Mouse (Mus musculus): Measurements from ENCODE around the gene Commd9. TPM values are rescaled to one million over a fixed set of nuclear protein-coding genes. Genes with fewer than 3 reads are reported as not detected.

Gene Commd9
- polyA plus RNA-seq, 1 experiment from 2014 or later: 65.6 TPM

DNA sequence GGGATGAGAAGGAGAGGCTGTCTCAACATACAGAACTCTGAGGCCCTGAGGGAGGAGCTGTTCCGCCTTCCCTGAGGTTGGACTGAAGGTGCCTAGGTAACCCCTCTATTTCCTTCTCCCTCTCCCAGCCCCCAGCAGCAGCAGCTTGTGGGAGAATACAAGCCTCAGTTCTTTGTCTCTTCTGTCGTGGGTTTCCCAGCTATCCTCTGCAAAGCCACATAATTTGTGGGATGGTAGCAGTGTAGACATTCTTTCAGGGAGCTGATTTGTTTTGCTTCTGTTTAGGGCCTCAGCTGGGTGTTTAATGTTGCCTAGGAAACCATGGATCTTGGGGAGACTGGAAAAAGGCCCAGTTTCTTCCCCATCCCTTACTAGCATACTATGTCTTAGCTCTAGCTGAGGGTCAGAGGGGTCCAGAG is 34.1 kb downstream of the Commd9 start:
- ATAC-seq (replicated peaks; ENCODE audit: low FRiP score): no peak
- H3K4me1 ChIP-seq: no peaks in the 10 kb centered on the region; the same call in 1 of the 2 replicates
- H3K27me3 ChIP-seq: no peaks in the 10 kb centered on the region
- H3K36me3 ChIP-seq: 0 out of 2 replicates have a peak, but pooled peaks cover 3% of the 10 kb centered on the region
- no peak overlapping the region for H3K9ac ChIP-seq
- no peak overlapping the region for H3K4me3 ChIP-seq (replicated peaks)
- no peak overlapping the region for H3K4me2 ChIP-seq
- no peaks in the 10 kb centered on the region for H3K9me3 ChIP-seq (replicated peaks)
- 45% methylated on average over 2 of the region's 2 CpGs for WGBS
- no peak overlapping the region for H3K27ac ChIP-seq

DNA sequence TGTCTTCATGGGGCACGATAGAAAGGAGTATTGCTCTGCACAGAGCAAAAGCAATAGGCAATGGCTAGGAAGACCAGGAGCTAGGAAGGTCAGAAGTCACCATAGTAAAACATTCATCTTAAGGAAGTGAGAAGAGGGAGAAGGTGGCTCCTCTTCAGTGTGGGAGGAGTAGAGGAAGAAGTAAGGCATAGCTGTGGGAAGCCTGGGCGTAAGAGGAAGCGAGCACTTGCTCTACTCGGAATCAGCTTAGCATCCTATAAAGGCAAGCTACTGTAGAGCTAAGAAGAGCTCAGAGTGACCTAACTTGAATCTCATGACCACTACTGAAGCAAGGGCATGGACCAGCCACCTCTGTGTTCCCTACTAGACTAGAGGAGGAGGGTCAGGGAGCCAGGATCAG is 36.3 kb downstream of the Commd9 start:
- Histone ChIP-seq H3K4me2 (no peak overlapping the region), H3K4me3 (replicated peaks) (no peak overlapping the region), H3K9ac (no peak overlapping the region)

DNA sequence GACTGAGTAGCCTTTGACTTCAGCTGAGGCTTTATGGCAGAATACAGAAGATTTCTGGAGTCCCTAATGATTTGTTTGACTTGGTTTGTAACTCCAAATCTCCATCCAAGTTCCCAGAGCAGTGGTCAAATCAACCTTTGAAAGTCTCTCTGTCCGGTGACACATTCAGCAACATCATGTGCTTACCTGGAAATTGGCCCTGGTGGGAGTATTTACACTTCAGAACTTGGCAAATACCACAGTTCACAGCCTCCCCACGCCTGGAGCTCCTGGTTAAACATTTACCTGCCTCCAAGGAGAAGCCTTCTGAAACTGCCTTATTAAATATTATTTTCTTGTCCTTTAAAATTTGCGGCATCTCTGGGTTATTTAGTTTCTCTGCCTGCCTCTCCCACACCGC is 37.1 kb downstream of the Commd9 start:
- H3K4me3 ChIP-seq (replicated peaks): no peak overlapping the region
- H3K27me3 ChIP-seq: no peaks in the 10 kb centered on the region
- H3K27ac ChIP-seq: no peak overlapping the region
- H3K4me2 ChIP-seq: no peak overlapping the region
- no peak overlapping the region for H3K9ac ChIP-seq
- WGBS: 67% methylated on average over 4 of the region's 4 CpGs
- H3K36me3 ChIP-seq: no peaks in the 10 kb centered on the region
- H3K9me3 ChIP-seq (replicated peaks): no peaks in the 10 kb centered on the region
- ATAC-seq (replicated peaks; ENCODE audit: low FRiP score): no peak
- H3K4me1 ChIP-seq: no peaks in the 10 kb centered on the region; the same call in 1 of the 2 replicates

More for the DNA sequence above, 36.3 kb downstream of the Commd9 start:
- Histone ChIP-seq H3K9me3 (replicated peaks) (no peaks in the 10 kb centered on the region), H3K4me1 (no peaks in the 10 kb centered on the region; the same call in 1 of the 2 replicates), H3K36me3 (no peaks in the 10 kb centered on the region), H3K27me3 (no peaks in the 10 kb centered on the region), H3K27ac (no peak overlapping the region)
- 88% methylated on average over 4 of the region's 4 CpGs for whole genome bisulfite sequencing
- no peak for ATAC-seq (replicated peaks; ENCODE audit: low FRiP score)

DNA sequence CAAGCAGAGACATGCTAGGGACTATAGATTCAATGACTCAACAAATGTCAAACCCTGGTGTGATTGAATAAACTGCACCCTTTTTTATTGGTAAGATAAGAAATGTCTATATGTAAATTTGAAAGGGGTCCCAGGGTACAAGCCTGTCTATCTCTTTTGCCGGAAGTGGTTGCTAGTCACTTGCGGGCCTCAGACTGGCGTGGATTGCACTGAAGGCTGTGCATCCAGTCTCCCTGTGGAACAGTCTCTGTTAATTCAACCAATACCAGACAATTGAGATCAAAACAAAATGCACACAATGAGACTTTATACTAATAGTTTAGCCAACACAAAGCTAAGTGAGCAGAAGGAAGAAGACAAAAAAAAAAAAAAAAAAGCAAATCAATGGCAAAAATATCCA is 39.1 kb downstream of the Commd9 start:
- Histone ChIP-seq H3K4me3 (replicated peaks) (no peak overlapping the region), H3K9ac (no peak overlapping the region), H3K4me1 (no peaks in the 10 kb centered on the region; the same call in 1 of the 2 replicates), H3K4me2 (no peak overlapping the region), H3K36me3 (no peaks in the 10 kb centered on the region), H3K27ac (no peak overlapping the region), H3K27me3 (no peaks in the 10 kb centered on the region), H3K9me3 (replicated peaks) (no peaks in the 10 kb centered on the region)
- WGBS: 93% methylated on average over 3 of the region's 3 CpGs
- ATAC-seq (replicated peaks; ENCODE audit: low FRiP score): no peak

DNA sequence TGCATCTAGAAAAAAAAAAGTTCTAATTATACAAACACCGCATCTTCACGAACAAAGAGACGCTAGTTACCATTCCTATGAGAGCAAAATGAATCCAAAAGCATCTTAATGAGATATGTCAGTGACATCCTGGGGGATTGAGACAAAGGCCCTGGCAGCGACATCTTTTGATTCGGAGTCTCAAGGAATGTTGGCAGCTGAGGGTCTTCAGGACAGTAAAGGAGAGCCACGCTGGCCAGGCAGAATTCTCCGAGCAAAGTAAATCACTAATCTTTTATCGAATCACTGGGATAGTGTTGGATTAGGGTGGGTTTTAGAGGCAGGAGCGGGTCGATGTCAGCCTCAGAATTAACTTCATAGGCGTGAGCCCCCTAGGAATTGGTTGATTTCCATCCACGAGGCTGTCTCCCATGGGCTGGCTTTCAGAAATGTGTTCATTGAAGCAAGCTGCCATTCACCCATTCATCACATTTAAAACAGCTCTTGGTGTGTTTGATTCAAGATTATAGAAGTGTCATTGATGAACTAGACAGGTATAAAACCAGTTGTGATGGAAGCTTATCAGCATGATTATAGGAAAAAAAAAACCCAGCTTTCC is 39.6 kb downstream of the Commd9 start:
- Histone ChIP-seq H3K4me3 (replicated peaks) (no peak overlapping the region), H3K9me3 (replicated peaks) (no peaks in the 10 kb centered on the region), H3K4me1 (no peaks in the 10 kb centered on the region; the same call in 1 of the 2 replicates), H3K4me2 (no peak overlapping the region), H3K9ac (no peak overlapping the region), H3K36me3 (no peaks in the 10 kb centered on the region), H3K27me3 (no peaks in the 10 kb centered on the region), H3K27ac (no peak overlapping the region)
- 88% methylated on average over 12 of the region's 12 CpGs for WGBS
- ATAC-seq (replicated peaks; ENCODE audit: low FRiP score): no peak

GRCm38 (mm10) chr2:101932169-101932936 is 46.3 kb downstream of the Commd9 start:
- ATAC-seq (replicated peaks; ENCODE audit: low FRiP score): no peak
- Histone ChIP-seq H3K9ac (no peak overlapping the region), H3K27me3 (no peaks in the 10 kb centered on the region), H3K4me2 (no peak overlapping the region), H3K4me3 (replicated peaks) (no peak overlapping the region), H3K4me1 (no peaks in the 10 kb centered on the region), H3K36me3 (no peaks in the 10 kb centered on the region), H3K27ac (no peak overlapping the region), H3K9me3 (replicated peaks) (no peaks in the 10 kb centered on the region)
- WGBS: 83% methylated on average over 14 of the region's 14 CpGs

DNA sequence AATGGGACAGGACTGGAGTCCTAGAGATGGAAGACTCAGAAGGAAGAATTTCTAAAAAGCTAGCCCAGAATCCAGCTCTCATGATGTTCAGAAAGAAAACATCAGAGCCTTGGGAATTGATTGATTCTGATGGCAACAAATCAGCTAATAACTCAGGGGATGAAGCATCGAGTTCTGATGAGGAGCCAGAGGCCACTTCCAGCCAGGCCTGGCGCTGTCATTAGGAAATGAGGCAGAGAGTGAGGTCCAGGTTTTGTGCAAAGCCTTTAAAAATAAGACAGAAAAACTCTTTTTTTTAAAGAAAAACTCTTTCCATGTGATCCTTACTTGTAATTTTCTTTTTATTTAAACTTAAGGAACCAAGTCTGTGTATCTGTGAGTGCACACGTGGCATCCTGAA is 47.3 kb downstream of the Commd9 start:
- no peaks in the 10 kb centered on the region for H3K36me3 ChIP-seq
- no peaks in the 10 kb centered on the region for H3K4me1 ChIP-seq
- no peak overlapping the region for H3K4me2 ChIP-seq
- ATAC-seq (replicated peaks; ENCODE audit: low FRiP score): no peak
- 84% methylated on average over 3 of the region's 3 CpGs for WGBS
- H3K27ac ChIP-seq: no peak overlapping the region
- H3K9ac ChIP-seq: no peak overlapping the region
- H3K27me3 ChIP-seq: no peaks in the 10 kb centered on the region
- H3K4me3 ChIP-seq (replicated peaks): no peak overlapping the region
- no peaks in the 10 kb centered on the region for H3K9me3 ChIP-seq (replicated peaks)

DNA sequence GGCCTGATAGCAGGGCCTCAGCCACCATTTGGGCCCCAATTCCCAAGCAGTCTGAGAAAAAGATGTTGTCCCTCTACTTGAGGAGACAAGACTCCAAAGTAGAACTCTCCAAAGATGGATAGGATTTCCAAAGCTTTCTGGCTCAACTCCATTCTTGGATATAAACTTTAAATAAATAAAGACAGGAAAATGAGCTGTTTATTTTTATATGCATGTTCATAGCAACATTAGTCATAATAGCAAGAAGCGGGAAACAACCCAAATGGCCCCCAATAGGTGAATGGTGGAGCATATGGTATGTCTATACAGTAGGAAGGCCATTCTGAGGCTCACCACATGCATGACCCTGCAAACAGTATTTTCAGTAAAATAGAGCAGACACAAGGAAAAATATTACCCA is 49.0 kb downstream of the Commd9 start:
- Histone ChIP-seq H3K9ac (no peak overlapping the region), H3K9me3 (replicated peaks) (no peaks in the 10 kb centered on the region), H3K27me3 (no peaks in the 10 kb centered on the region), H3K4me3 (replicated peaks) (no peak overlapping the region), H3K4me2 (no peak overlapping the region), H3K4me1 (no peaks in the 10 kb centered on the region), H3K27ac (no peak overlapping the region), H3K36me3 (no peaks in the 10 kb centered on the region)
- ATAC-seq (replicated peaks; ENCODE audit: low FRiP score): peak; percentile 49; the same call in 1 of the 2 replicates
- WGBS: 82% methylated on average over 1 of the region's 1 CpGs

- Histone ChIP-seq H3K4me3 (replicated peaks) (no peak overlapping the region), H3K27ac (no peak overlapping the region), H3K27me3 (no peaks in the 10 kb centered on the region), H3K9me3 (replicated peaks) (no peaks in the 10 kb centered on the region), H3K9ac (no peak overlapping the region), H3K4me1 (peaks cover 4% of the 10 kb centered on the region; the same call in 1 of the 2 replicates), H3K4me2 (no peak overlapping the region), H3K36me3 (peaks cover 42% of the 10 kb centered on the region)
- no peak for ATAC-seq (replicated peaks; ENCODE audit: low FRiP score)
- WGBS: 68% methylated on average over 7 of the region's 7 CpGs
Measured at GRCm38 (mm10) chr2:101950716-101951520, 64.9 kb downstream of the Commd9 start.

Other genes with a start within 250 kb of the Commd9 start
- gene Rag1, start 236.7 kb upstream of the Commd9 start, polyA plus RNA-seq (2015; fragmentation: Nextera tagmentation; extraction: Ambion mirVana): 0.05 and 0.06 TPM in 2 replicates
- 58.6 and 58.7 TPM in 2 replicates for gene B230118H07Rik, start 236.7 kb upstream of the Commd9 start, polyA plus RNA-seq (2015; fragmentation: Nextera tagmentation; extraction: Ambion mirVana)
- 10.8 and 11.0 TPM in 2 replicates for gene Traf6, start 207.8 kb upstream of the Commd9 start, polyA plus RNA-seq (2015; fragmentation: Nextera tagmentation; extraction: Ambion mirVana)
- 60.4 and 63.7 TPM in 2 replicates for gene Prr5l, start 3.2 kb upstream of the Commd9 start, polyA plus RNA-seq (2015; fragmentation: Nextera tagmentation; extraction: Ambion mirVana)